19 mouse cellular contexts compared by ENCODE assay signal in genomic region chr6:49603844-49604243, GRCm38 (mm10).
DNase-seq lines count a peak whose midpoint lies in the region; ATAC-seq and TF ChIP-seq lines count a peak whose summit lies in the region.
"Had no signal": no experiment of that assay in that cellular context is flagged by ENCODE, and none has a peak within 500 bp of the region (broad histone marks: within the 10 kb centered on the region; RNA-seq: fewer than 3 reads in every experiment).

No protein-coding gene starts in this region.

- no peak for TF ChIP-seq CTCF in hindbrain, postnatal 0 days (IDR thresholded peaks at IDR 0.05; ENCODE audit: low read depth)

- no peak overlapping the region for H3K4me2 ChIP-seq in forebrain, embryonic 15.5 days (replicated peaks)
- no peak overlapping the region for H3K4me2 ChIP-seq in forebrain, embryonic 11.5 days (ENCODE audit: low read depth, low read length, severe bottlenecking)
- H3K4me2 ChIP-seq in midbrain, embryonic 13.5 days (replicated peaks) = no peak overlapping the region
- no peak overlapping the region for H3K4me2 ChIP-seq in hindbrain, postnatal 0 days (ENCODE audit: low read depth, low read length)
- H3K4me2 ChIP-seq: embryonic facial prominence, embryonic 13.5 days had no signal

- no peaks in the 10 kb centered on the region for H3K9me3 ChIP-seq in forebrain, embryonic 15.5 days
- no peaks in the 10 kb centered on the region for H3K9me3 ChIP-seq in forebrain, embryonic 11.5 days (ENCODE audit: control insufficient read depth, low read length)
- H3K9me3 ChIP-seq in midbrain, embryonic 13.5 days = no peaks in the 10 kb centered on the region
- H3K9me3 ChIP-seq in midbrain, embryonic 10.5 days (replicated peaks) = no peaks in the 10 kb centered on the region
- no peaks in the 10 kb centered on the region for H3K9me3 ChIP-seq in hindbrain, postnatal 0 days (ENCODE audit: low read length)
- H3K9me3 ChIP-seq: embryonic facial prominence, embryonic 13.5 days; limb, embryonic 10.5 days had no signal

- H3K27ac ChIP-seq in forebrain, embryonic 15.5 days (replicated peaks) = no peak overlapping the region
- H3K27ac ChIP-seq in forebrain, embryonic 11.5 days (ENCODE audit: low read depth, low read length) = no peak overlapping the region
- peak overlapping the region; percentile 56; the same call in 1 of the 2 replicates for H3K27ac ChIP-seq in midbrain, embryonic 13.5 days
- H3K27ac ChIP-seq in midbrain, embryonic 10.5 days (replicated peaks) = no peak overlapping the region
- H3K27ac ChIP-seq in hindbrain, postnatal 0 days = no peak overlapping the region
- H3K27ac ChIP-seq: embryonic facial prominence, embryonic 13.5 days; heart, adult 2 months; kidney, postnatal 0 days; left cerebral cortex, adult 2 months; limb, embryonic 10.5 days had no signal

- H3K4me3 ChIP-seq in forebrain, embryonic 15.5 days = no peak overlapping the region
- H3K4me3 ChIP-seq in forebrain, embryonic 11.5 days (ENCODE audit: low read depth, low read length) = no peak overlapping the region
- no peak overlapping the region for H3K4me3 ChIP-seq in midbrain, embryonic 13.5 days (replicated peaks)
- no peak overlapping the region for H3K4me3 ChIP-seq in midbrain, embryonic 10.5 days
- H3K4me3 ChIP-seq in hindbrain, postnatal 0 days (ENCODE audit: low read length) = no peak overlapping the region
- H3K4me3 ChIP-seq: embryonic facial prominence, embryonic 13.5 days; heart, adult 2 months; left cerebral cortex, adult 2 months; limb, embryonic 10.5 days had no signal

- H3K4me1 ChIP-seq in forebrain, embryonic 15.5 days = peaks cover 18% of the 10 kb centered on the region
- peaks cover 3% of the 10 kb centered on the region; the same call in 1 of the 2 replicates for H3K4me1 ChIP-seq in forebrain, embryonic 11.5 days (replicated peaks; ENCODE audit: control insufficient read depth, insufficient read depth, low read length)
- H3K4me1 ChIP-seq in midbrain, embryonic 13.5 days (replicated peaks) = peaks cover 31% of the 10 kb centered on the region
- peaks cover 8% of the 10 kb centered on the region; the same call in 1 of the 2 replicates for H3K4me1 ChIP-seq in midbrain, embryonic 10.5 days
- 0 out of 2 replicates have a peak, but pooled peaks cover 4% of the 10 kb centered on the region for H3K4me1 ChIP-seq in hindbrain, postnatal 0 days (ENCODE audit: insufficient read depth, low read length)

- H3K36me3 ChIP-seq in forebrain, embryonic 15.5 days = no peaks in the 10 kb centered on the region
- H3K36me3 ChIP-seq in forebrain, embryonic 11.5 days (ENCODE audit: control insufficient read depth, insufficient read depth, low read length) = no peaks in the 10 kb centered on the region
- H3K36me3 ChIP-seq in midbrain, embryonic 13.5 days = no peaks in the 10 kb centered on the region
- no peaks in the 10 kb centered on the region for H3K36me3 ChIP-seq in midbrain, embryonic 10.5 days
- H3K36me3 ChIP-seq in hindbrain, postnatal 0 days (ENCODE audit: insufficient read depth, low read length) = no peaks in the 10 kb centered on the region
- H3K36me3 ChIP-seq: embryonic facial prominence, embryonic 13.5 days; limb, embryonic 10.5 days had no signal

- DNase-seq in forebrain, embryonic 11.5 days (ENCODE audit: low spot score) = no peak
- DNase-seq in midbrain, embryonic 10.5 days (ENCODE audit: low spot score) = no peak
- peak; percentile 58 for DNase-seq in hindbrain, postnatal 0 days (ENCODE audit: low spot score)
- no peak for DNase-seq in lung, postnatal 36 days
- no peak for DNase-seq in B cell, adult 2 months
- DNase-seq: adrenal gland, postnatal 36 days; cerebellum, adult 2 months; gastrocnemius, postnatal 14 days; heart, adult 2 months; kidney, adult 18-20 months; liver, postnatal 0 days; lung, postnatal 10 days; right cerebral cortex, postnatal 4 days had no signal

- whole genome bisulfite sequencing in forebrain, embryonic 15.5 days = 30% methylated on average over 3 of the region's 3 CpGs
- 56% methylated on average over 3 of the region's 3 CpGs for WGBS in forebrain, embryonic 11.5 days
- 28% methylated on average over 3 of the region's 3 CpGs for WGBS in midbrain, embryonic 13.5 days
- 72% methylated on average over 3 of the region's 3 CpGs for WGBS in midbrain, embryonic 10.5 days
- WGBS in hindbrain, postnatal 0 days = 21% methylated on average over 3 of the region's 3 CpGs

- ATAC-seq in forebrain, embryonic 15.5 days (replicated peaks) = peak; percentile 48; the same call in 1 of the 2 replicates
- ATAC-seq in forebrain, embryonic 11.5 days (replicated peaks; ENCODE audit: low FRiP score) = no peak
- ATAC-seq in midbrain, embryonic 13.5 days = peak; percentile 83
- peak; percentile 56; the same call in 1 of the 2 replicates for ATAC-seq in hindbrain, postnatal 0 days
- ATAC-seq: liver, postnatal 0 days had no signal

- H3K9ac ChIP-seq in forebrain, embryonic 15.5 days (replicated peaks) = no peak overlapping the region
- no peak overlapping the region for H3K9ac ChIP-seq in forebrain, embryonic 11.5 days (ENCODE audit: low read length)
- H3K9ac ChIP-seq in midbrain, embryonic 13.5 days (replicated peaks) = no peak overlapping the region
- H3K9ac ChIP-seq in hindbrain, postnatal 0 days (replicated peaks; ENCODE audit: low read length) = no peak overlapping the region
- H3K9ac ChIP-seq: embryonic facial prominence, embryonic 13.5 days; liver, postnatal 0 days had no signal

- H3K27me3 ChIP-seq in forebrain, embryonic 15.5 days = no peaks in the 10 kb centered on the region
- H3K27me3 ChIP-seq in forebrain, embryonic 11.5 days (ENCODE audit: control insufficient read depth, insufficient read depth, low read length) = no peaks in the 10 kb centered on the region
- no peaks in the 10 kb centered on the region for H3K27me3 ChIP-seq in midbrain, embryonic 13.5 days
- H3K27me3 ChIP-seq in midbrain, embryonic 10.5 days (ENCODE audit: low read depth, poor library complexity, severe bottlenecking) = no peaks in the 10 kb centered on the region
- H3K27me3 ChIP-seq in hindbrain, postnatal 0 days (ENCODE audit: insufficient read depth, low read length) = no peaks in the 10 kb centered on the region
- H3K27me3 ChIP-seq: embryonic facial prominence, embryonic 13.5 days had no signal
